Mouse (Mus musculus) cerebellum, postnatal 14 days (tissue): Measurements from ENCODE around the gene Pikfyve.
A peak's percentile ranks its signal among the peaks of the same experiment; 100 is the strongest.

Source experiments
- DNase-seq, 2 experiments: peaks; one replicate each; pipeline ENCODE4 v3.0.0; 2021; ENCODE audit warnings: mixed read lengths in 2 of 2

Pikfyve gene

DNA sequence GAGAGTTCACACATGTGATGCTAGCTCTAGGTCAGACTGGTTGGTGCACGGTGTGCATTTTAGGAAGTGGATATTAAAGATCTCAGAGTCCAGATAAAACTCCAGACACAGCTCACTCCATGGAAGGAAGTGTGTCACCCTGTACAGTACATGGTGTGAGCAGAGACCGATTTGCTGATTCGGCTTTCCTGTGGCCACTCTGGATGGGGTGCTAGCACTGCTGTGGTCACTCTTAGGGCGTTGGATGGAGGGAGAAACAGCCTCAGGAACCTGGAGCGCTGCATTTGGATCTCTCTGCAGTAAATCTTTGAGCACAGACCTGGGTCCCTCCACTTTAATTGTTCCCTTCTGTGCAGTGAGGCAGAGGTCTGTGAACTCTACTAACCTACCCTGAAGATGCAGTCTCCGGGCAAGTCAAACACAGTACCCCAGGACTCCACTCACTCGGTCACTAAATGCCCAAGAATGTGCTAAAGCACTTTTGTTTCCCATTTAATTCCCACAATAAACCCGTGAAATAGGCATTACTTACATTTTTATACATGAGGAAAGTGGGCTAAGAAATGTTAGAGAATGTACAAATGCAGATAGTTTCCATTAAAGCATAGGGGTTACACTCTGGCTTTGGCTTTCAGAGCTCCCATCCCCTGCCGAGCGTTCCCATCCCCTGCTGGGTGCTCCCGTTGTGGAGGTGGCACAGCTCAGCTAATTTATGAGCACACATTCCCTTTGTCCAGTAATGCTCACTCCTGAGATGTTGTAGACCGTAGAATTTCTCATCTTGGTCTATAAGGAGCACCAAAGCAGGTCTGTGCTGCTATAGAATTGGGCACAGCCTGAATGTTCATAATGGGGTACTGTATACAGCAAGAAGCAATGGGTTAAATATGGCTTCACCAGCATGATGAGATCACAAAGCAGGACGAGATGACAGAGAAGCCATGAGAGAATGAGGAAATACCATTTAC is 127.9 kb downstream of the Pikfyve start:
- peak in 1 of 2 experiments; percentile 11 for DNase-seq

GRCm38 (mm10) chr1:65315022-65315407 is 128.5 kb downstream of the Pikfyve start:
- DNase-seq: no peak
